Mouse (Mus musculus): ENCODE measurements at regions not wholly inside any gene's neighbourhood (a gene's known extent, or its start where the extent isn't known, plus 50 kb on each side); places are given as distances from the start of the nearest gene placed in this dataset.

- DNase-seq (ENCODE audit: low read depth, low spot score), result no peak
These were observed 442.4 kb downstream of the Ppargc1a start for GRCm38 (mm10) chr5:51125091-51125490.

- DNase-seq (ENCODE audit: low read depth, low spot score), result no peak
These were observed 457.5 kb downstream of the Ppargc1a start for GRCm38 (mm10) chr5:51110006-51110405.

GRCm38 (mm10) chr5:51108737-51109136 lies 458.8 kb downstream of the Ppargc1a start:
- DNase-seq (ENCODE audit: low read depth, low spot score), result no peak

- DNase-seq (ENCODE audit: low read depth, low spot score), result no peak
These were observed 459.3 kb downstream of the Ppargc1a start for GRCm38 (mm10) chr5:51108181-51108580.

GRCm38 (mm10) chr5:51099902-51100301 lies 467.6 kb downstream of the Ppargc1a start:
- DNase-seq (ENCODE audit: low read depth, low spot score), result no peak

- peak; percentile 2 for DNase-seq (ENCODE audit: low read depth, low spot score)
These were observed 494.7 kb downstream of the Ppargc1a start for GRCm38 (mm10) chr5:51072674-51073468.

GRCm38 (mm10) chr5:51072146-51072545 lies 495.4 kb downstream of the Ppargc1a start:
- no peak for DNase-seq (ENCODE audit: low read depth, low spot score)

GRCm38 (mm10) chr5:51069668-51070067 lies 497.9 kb downstream of the Ppargc1a start:
- no peak for DNase-seq (ENCODE audit: low read depth, low spot score)

- no peak for DNase-seq (ENCODE audit: low read depth, low spot score)
These were observed 521.7 kb downstream of the Ppargc1a start for GRCm38 (mm10) chr5:51045872-51046271.

GRCm38 (mm10) chr5:51041541-51042217 lies 525.8 kb downstream of the Ppargc1a start:
- no peak for DNase-seq (ENCODE audit: low read depth, low spot score)

GRCm38 (mm10) chr5:51040926-51041325 lies 526.6 kb downstream of the Ppargc1a start:
- no peak for DNase-seq (ENCODE audit: low read depth, low spot score)

- no peak for DNase-seq (ENCODE audit: low read depth, low spot score)
These were observed 527.1 kb downstream of the Ppargc1a start for GRCm38 (mm10) chr5:51040463-51040862.

GRCm38 (mm10) chr5:51039713-51040178 lies 527.8 kb downstream of the Ppargc1a start:
- no peak for DNase-seq (ENCODE audit: low read depth, low spot score)

- no peak for DNase-seq (ENCODE audit: low read depth, low spot score)
These were observed 531.0 kb downstream of the Ppargc1a start for GRCm38 (mm10) chr5:51036450-51036990.

GRCm38 (mm10) chr5:51028966-51029365 lies 538.6 kb downstream of the Ppargc1a start:
- DNase-seq (ENCODE audit: low read depth, low spot score), result no peak

GRCm38 (mm10) chr5:50990822-50991537 lies 576.5 kb downstream of the Ppargc1a start:
- no peak for DNase-seq (ENCODE audit: low read depth, low spot score)
